Mouse (Mus musculus) lung, embryonic 15.5 days (tissue): ENCODE data around the gene Lztr1. TPM values are rescaled to one million over a fixed set of nuclear protein-coding genes. Genes with fewer than 3 reads are reported as not detected.
"Not testable (repeated sequence)": the region's sequence is repeated elsewhere in the genome, so short reads cannot be mapped to it uniquely, and the experiment has no call there.

Source experiments
- ATAC-seq: fragments of 200-750 bp; cut with Nextera tagmentation; 2 replicates; pipeline ENCODE4 v1.8.0; 2017; ENCODE audit warnings: moderate number of reproducible peaks, borderline replicate concordance; ENCODE audit not compliant: low FRiP score, low TSS enrichment; ENCODE audit errors: extremely low read depth
- H3K27ac ChIP-seq: fragments of 300-500 bp; sonication (generic); 2 replicates; pipeline ENCODE4 v1.5.1; 2015; ENCODE audit warnings: moderate library complexity, mild to moderate bottlenecking, inconsistent platforms
- H3K27me3 ChIP-seq: fragments of 300-500 bp; sonication (generic); 2 replicates; pipeline ENCODE4 v1.6.1; 2015; ENCODE audit warnings: inconsistent platforms
- H3K36me3 ChIP-seq: fragments of 300-500 bp; sonication (generic); 2 replicates; pipeline ENCODE4 v1.6.1; 2015; ENCODE audit warnings: inconsistent platforms
- H3K4me1 ChIP-seq: fragments of 300-500 bp; sonication (generic); 2 replicates; pipeline ENCODE4 v1.6.1; 2015; ENCODE audit warnings: inconsistent platforms
- H3K4me2 ChIP-seq: fragments of 300-500 bp; sonication (generic); 2 replicates; pipeline ENCODE4 v1.6.1; 2015; ENCODE audit warnings: inconsistent platforms, mild to moderate bottlenecking, moderate library complexity
- H3K4me3 ChIP-seq: fragments of 300-500 bp; sonication (generic); 2 replicates; pipeline ENCODE4 v1.5.1; 2015; ENCODE audit warnings: mild to moderate bottlenecking, inconsistent platforms
- H3K9ac ChIP-seq: fragments of 300-500 bp; sonication (generic); 2 replicates; pipeline ENCODE4 v1.6.1; 2015; ENCODE audit warnings: inconsistent platforms
- H3K9me3 ChIP-seq: fragments of 300-500 bp; sonication (generic); 2 replicates; pipeline ENCODE4 v1.6.1; 2016; ENCODE audit warnings: inconsistent platforms
- WGBS: fragments of 180-500 bp; shearing (Covaris S2); methylation state at CpG from one replicate; pipeline ENCODE4 v1.1.7; 2015; 5-methylcytosine and 5-hydroxymethylcytosine counted together
- polyA plus RNA-seq: library from polyadenylated mRNA; unstranded; fragments of >200 nt; fragmentation: Nextera tagmentation; extraction: Ambion mirVana; gene quantifications from 2 replicates; pipeline ENCODE4 v1.2.1, GENCODE M21; 2015

Gene Lztr1
- polyA plus RNA-seq, 1 experiment from 2014 or later: 79.9 TPM

DNA sequence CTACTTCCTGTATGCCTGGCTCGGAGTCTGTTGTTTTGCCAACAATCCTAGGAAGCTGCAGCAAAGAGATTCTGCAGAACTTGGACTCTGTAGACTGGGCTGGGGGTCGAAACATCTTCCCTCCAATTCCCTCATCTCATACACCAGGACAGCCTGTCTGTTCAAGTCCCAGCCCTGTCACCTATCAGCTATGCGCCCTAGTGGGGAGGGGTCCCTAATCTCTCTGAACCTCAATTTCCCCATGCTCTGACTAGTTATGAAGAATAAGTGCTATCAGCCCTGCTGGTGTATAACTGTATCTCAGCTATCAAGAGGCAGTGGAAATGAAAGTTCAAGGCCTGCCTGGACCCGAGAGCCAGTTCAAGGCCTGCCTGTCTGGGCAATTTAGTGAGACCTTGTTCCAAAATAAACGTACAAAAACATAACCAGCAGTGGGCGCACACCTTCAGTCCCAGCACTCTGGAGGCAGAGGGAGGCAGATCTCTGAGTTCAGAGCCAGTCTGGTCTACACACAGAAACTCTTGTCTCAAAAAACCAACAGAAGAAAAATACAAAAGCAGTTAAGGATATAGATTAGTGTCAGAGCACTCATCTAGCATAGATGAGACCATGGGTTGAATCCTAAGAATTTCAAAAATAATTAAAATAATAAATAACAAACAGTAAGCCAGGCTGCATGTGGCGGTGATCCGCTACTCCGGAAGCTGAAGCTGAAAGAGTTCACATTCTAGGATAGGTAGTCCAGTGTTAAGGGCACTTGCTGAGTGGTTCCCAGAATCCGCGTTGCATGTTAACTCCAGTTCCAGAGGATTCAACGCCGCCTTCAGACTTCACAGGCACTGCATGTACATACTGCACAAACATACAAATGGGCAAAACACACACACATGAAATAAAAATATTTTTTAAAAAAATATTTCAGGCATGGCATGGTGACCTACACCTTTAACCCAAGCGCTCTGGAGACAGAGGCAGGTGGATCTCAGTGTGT is 19.7 kb upstream of the Lztr1 start:
- no peak for ATAC-seq
- 39% methylated on average over 14 of the region's 14 CpGs for WGBS
- no peak overlapping the region; the same call in 1 of the 2 replicates for H3K9ac ChIP-seq

DNA sequence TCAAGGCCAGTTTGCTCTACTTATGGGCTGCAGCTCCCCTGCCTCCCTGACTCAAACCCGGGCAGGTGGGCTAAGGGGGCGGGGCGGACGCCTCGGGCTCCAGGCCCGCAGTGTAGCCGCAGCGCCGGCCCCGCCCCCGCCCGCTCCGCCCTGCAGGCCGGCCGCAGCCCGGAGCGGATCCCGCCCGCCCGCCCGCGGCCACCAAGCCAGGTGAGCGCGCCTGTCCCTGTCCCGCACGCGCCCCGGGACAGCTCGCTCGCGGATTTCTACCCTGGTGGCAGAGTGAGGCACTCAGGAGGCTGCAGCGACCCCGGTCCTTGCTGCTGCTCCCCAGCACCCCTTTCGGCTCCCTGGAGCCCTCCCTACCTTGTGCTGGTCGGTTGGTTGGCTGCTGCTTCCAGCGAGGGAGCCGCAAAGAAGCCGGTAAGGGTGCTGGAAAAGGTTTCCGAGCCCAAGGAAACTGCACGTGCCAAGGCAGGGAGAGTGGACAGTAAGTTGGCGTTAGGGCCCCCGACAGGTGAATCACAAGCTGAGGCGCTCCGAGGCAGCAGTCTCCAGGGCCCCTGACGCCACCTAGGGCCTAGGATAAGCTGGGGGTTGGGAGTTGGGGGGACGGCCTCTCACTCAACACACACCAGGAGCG is 18.9 kb upstream of the Lztr1 start, which contains the start of gene Aifm3:
Gene Aifm3 (plus strand): TSS at position 143 of the 643 bp plus-strand sequence.
- Histone ChIP-seq H3K9me3 (no peaks in the 10 kb centered on the region), H3K4me2 (peak within 1 kb of the TSS; percentile 78), H3K27ac (no peak within 1 kb of the TSS), H3K36me3 (peaks cover 23% of the 10 kb centered on the region), H3K27me3 (peaks cover 18% of the 10 kb centered on the region), H3K4me3 (peak within 1 kb of the TSS; percentile 47), H3K9ac (peak within 1 kb of the TSS; percentile 52), H3K4me1 (peaks cover 17% of the 10 kb centered on the region)
- peak; percentile 63; the same call in 1 of the 2 replicates for ATAC-seq
- WGBS: 1% methylated on average over 43 of the region's 47 CpGs

More for the DNA sequence above, 19.7 kb upstream of the Lztr1 start:
- Histone ChIP-seq H3K4me1 (peaks cover 17% of the 10 kb centered on the region), H3K9me3 (no peaks in the 10 kb centered on the region), H3K27me3 (peaks cover 18% of the 10 kb centered on the region), H3K4me3 (peak overlapping the region; percentile 47), H3K27ac (no peak overlapping the region), H3K36me3 (peaks cover 31% of the 10 kb centered on the region), H3K4me2 (peak overlapping the region; percentile 78)

- H3K9ac ChIP-seq: no peak overlapping the region
- H3K9me3 ChIP-seq: no peaks in the 10 kb centered on the region
- H3K4me3 ChIP-seq: no peak overlapping the region
- H3K4me1 ChIP-seq: peaks cover 15% of the 10 kb centered on the region
- H3K4me2 ChIP-seq: no peak overlapping the region
- H3K36me3 ChIP-seq: peaks cover 9% of the 10 kb centered on the region; the same call in 1 of the 2 replicates
- 86% methylated on average over 5 of the region's 5 CpGs for WGBS
- no peak for ATAC-seq
- peaks cover 18% of the 10 kb centered on the region for H3K27me3 ChIP-seq
- no peak overlapping the region for H3K27ac ChIP-seq
Observed at GRCm38 (mm10) chr16:17491154-17491553, 17.3 kb upstream of the Lztr1 start.

DNA sequence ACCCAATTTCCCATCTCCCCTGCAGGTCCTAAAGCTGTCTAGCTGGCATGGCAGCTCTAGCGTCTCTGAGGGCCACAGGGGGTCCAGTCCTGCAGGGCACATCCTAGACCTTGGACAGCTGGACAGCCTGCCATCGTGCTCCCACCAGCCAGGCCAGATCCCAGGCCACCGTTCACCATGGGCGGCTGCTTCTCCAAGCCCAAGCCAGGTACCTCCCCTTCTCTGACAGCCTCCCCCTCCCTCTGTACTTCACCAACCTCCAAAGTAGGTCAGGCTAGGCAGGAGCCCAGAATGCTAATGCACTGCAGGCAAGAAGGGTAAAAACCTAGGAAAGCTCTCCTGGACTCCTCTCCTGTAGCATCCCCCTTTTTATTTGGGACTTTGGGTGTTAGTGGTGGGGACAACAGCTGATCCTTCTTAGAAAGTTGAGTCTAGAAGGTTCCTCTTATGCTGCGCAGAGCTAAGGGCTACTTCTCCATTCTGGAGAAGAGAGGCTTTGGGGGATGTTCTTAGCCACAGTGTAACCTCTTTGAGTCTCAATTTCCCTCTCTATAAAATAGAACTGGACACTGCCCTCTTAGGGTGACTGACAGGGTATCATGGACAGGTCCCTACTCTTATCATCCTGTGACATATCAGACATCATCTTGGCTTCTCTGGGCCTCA is 16.5 kb upstream of the Lztr1 start:
- peaks cover 16% of the 10 kb centered on the region; the same call in 1 of the 2 replicates for H3K4me1 ChIP-seq
- no peak overlapping the region for H3K27ac ChIP-seq
- peaks cover 18% of the 10 kb centered on the region for H3K27me3 ChIP-seq
- 74% methylated on average over 5 of the region's 5 CpGs for WGBS
- 0 out of 2 replicates have a peak, but pooled peaks cover 5% of the 10 kb centered on the region for H3K36me3 ChIP-seq
- no peak overlapping the region for H3K4me2 ChIP-seq
- no peaks in the 10 kb centered on the region for H3K9me3 ChIP-seq
- ATAC-seq: no peak
- H3K9ac ChIP-seq: no peak overlapping the region
- no peak overlapping the region for H3K4me3 ChIP-seq

GRCm38 (mm10) chr16:17496499-17497305 is 11.8 kb upstream of the Lztr1 start:
- 0 out of 2 replicates have a peak, but pooled peaks cover 5% of the 10 kb centered on the region for H3K4me1 ChIP-seq
- no peak overlapping the region for H3K9ac ChIP-seq
- peak; percentile 16; the same call in 1 of the 2 replicates for ATAC-seq
- WGBS: 50% methylated on average over 2 of the region's 2 CpGs
- H3K4me3 ChIP-seq: no peak overlapping the region
- no peak overlapping the region for H3K27ac ChIP-seq
- H3K27me3 ChIP-seq: no peaks in the 10 kb centered on the region
- H3K9me3 ChIP-seq: no peaks in the 10 kb centered on the region
- no peaks in the 10 kb centered on the region for H3K36me3 ChIP-seq
- H3K4me2 ChIP-seq: no peak overlapping the region

DNA sequence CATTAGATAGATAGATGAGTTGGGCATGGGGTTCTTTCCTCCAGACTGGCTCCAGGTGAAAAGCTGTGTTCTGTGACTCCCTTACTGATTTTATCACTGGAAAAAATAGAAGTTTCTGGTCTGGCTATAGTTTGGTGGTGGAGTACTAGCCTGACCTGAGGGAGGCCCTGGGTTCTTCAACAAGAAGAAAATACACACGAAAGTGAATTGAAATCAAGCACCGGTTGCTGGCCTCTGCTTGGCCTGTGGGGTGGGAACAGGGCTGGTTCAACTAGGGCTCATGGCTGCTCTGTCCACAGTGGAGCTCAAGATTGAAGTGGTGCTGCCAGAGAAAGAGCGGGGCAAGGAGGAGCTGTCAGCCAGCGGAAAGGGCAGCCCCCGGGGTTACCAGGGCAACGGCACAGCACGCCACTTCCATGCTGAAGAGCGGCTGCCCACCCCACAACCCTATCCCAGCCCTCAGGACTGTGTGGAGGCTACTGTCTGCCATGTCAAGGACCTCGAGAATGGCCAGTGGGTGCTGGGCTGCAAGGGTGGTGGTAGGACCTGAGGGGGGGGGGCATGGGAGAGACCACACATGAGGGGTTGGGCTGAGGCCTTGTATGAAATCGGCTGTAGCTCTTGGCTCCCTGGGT is 9.1 kb upstream of the Lztr1 start:
- Histone ChIP-seq H3K36me3 (no peaks in the 10 kb centered on the region), H3K4me2 (no peak overlapping the region), H3K4me3 (no peak overlapping the region), H3K9ac (no peak overlapping the region), H3K27me3 (no peaks in the 10 kb centered on the region; the same call in 1 of the 2 replicates), H3K4me1 (0 out of 2 replicates have a peak, but pooled peaks cover 5% of the 10 kb centered on the region), H3K9me3 (no peaks in the 10 kb centered on the region), H3K27ac (no peak overlapping the region)
- ATAC-seq: peak; percentile 65; the same call in 1 of the 2 replicates
- 26% methylated on average over 10 of the region's 10 CpGs for WGBS

GRCm38 (mm10) chr16:17502681-17503080 is 5.8 kb upstream of the Lztr1 start:
- Histone ChIP-seq H3K36me3 (no peaks in the 10 kb centered on the region), H3K4me2 (no peak overlapping the region), H3K27ac (no peak overlapping the region), H3K9ac (no peak overlapping the region), H3K9me3 (no peaks in the 10 kb centered on the region), H3K27me3 (no peaks in the 10 kb centered on the region; the same call in 1 of the 2 replicates), H3K4me1 (no peaks in the 10 kb centered on the region), H3K4me3 (no peak overlapping the region)
- ATAC-seq: no peak
- WGBS: 62% methylated on average over 4 of the region's 4 CpGs

DNA sequence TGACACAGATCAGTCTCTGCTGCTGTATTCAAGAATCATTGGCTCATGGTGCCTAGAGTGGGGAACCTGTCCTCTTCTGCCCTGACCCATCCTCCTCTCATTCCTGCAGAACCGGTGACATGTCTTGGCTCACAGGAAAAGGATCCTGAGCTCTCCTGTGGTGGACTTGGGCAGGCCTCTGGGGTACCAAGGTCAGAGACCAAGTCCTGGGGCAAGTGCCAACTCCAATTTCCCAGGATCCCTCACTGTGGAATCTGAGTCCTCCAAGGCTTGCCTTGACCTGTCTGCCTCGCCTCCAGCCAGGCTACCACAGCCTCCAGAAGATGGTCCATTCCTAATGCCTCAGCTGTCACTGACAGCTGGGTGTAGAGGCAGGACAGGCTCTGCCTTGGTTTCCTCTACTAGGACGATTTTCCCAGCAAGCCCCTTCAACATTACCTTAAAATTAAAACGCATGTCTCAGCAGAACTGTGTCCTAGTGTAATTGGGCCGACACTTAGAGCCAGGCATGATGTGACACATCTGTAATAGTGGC is 1.4 kb upstream of the Lztr1 start:
- Histone ChIP-seq H3K36me3 (peaks cover 5% of the 10 kb centered on the region), H3K9ac (no peak overlapping the region), H3K27me3 (no peaks in the 10 kb centered on the region; the same call in 1 of the 2 replicates), H3K9me3 (no peaks in the 10 kb centered on the region), H3K4me1 (peaks cover 15% of the 10 kb centered on the region), H3K4me3 (no peak overlapping the region), H3K4me2 (no peak overlapping the region), H3K27ac (no peak overlapping the region)
- WGBS: 82% methylated on average over 5 of the region's 5 CpGs
- no peak for ATAC-seq

GRCm38 (mm10) chr16:17508031-17508430 is 457 bp upstream of the Lztr1 start:
- Histone ChIP-seq H3K4me1 (peaks cover 15% of the 10 kb centered on the region), H3K36me3 (peaks cover 15% of the 10 kb centered on the region), H3K9ac (peak overlapping the region; percentile 73), H3K27ac (peak overlapping the region; percentile 95), H3K4me3 (peak overlapping the region; percentile 67), H3K4me2 (peak overlapping the region; percentile 72)
- H3K27me3 ChIP-seq, H3K9me3 ChIP-seq, ATAC-seq: not testable (repeated sequence)
- WGBS: 17% methylated on average over 3 of the region's 3 CpGs

DNA sequence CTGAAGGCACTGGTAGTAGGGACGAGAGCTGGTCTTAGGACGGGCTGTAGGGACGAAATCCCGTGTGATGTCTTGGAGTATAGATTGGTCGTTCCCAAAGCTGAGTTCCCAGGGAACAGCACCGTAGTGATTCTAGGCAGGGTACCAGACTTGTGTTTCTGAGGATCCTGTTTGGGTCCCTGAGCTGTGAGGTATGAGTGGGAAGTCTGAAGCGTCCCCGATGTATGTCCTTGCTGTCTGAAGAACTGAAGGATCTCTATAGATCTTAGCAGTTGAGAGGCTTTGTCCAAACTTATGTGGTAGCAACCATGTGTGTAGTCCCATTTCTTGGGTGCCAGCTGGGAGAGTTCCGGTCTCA is 731 bp downstream of the Lztr1 start:
- H3K36me3 ChIP-seq: peaks cover 25% of the 10 kb centered on the region
- H3K4me2 ChIP-seq: peak overlapping the region; percentile 72
- peaks cover 15% of the 10 kb centered on the region for H3K4me1 ChIP-seq
- peak overlapping the region; percentile 95 for H3K27ac ChIP-seq
- H3K4me3 ChIP-seq: peak overlapping the region; percentile 67
- no peaks in the 10 kb centered on the region for H3K9me3 ChIP-seq
- WGBS: 7% methylated on average over 9 of the region's 9 CpGs
- ATAC-seq: no peak
- H3K27me3 ChIP-seq: no peaks in the 10 kb centered on the region
- peak overlapping the region; percentile 73 for H3K9ac ChIP-seq
